Mouse (Mus musculus) ES-E14 (cell line): ENCODE measurements around the gene Slc16a6. TPM values are rescaled to one million over a fixed set of nuclear protein-coding genes. Genes with fewer than 3 reads are reported as not detected.

Source experiments
- DNase-seq: peaks from one replicate; pipeline ENCODE4 v3.0.0-alpha.2; 2013; ENCODE audit warnings: low read depth, low spot score
- H3K27ac ChIP-seq: 2 replicates; pipeline ENCODE4 v1.5.1; 2012; ENCODE audit warnings: low read depth, mild to moderate bottlenecking, low read length, moderate library complexity, mixed read lengths; ENCODE audit not compliant: poor library complexity, insufficient read depth, severe bottlenecking
- H3K36me3 ChIP-seq: 2 replicates; pipeline ENCODE4 v1.6.1; 2012; ENCODE audit warnings: mild to moderate bottlenecking, low read length, moderate library complexity, mixed read lengths; ENCODE audit not compliant: control insufficient read depth, poor library complexity, insufficient read depth, severe bottlenecking
- H3K4me1 ChIP-seq, 2 experiments: fragments of 150-350 bp in 1 of 2; sonication (generic) in 1 of 2; 2 replicates each; pipeline ENCODE4 v1.6.1; 2012; ENCODE audit warnings: low read length in 2 of 2, mild to moderate bottlenecking in 1 of 2, mixed read lengths in 1 of 2; ENCODE audit not compliant: control insufficient read depth in 2 of 2, insufficient read depth in 2 of 2, poor library complexity in 1 of 2
- H3K4me3 ChIP-seq, 2 experiments: fragments of 150-350 bp in 1 of 2; sonication (generic) in 1 of 2; 2 replicates each; pipeline ENCODE4 v1.5.1; 2012; ENCODE audit warnings: low read length in 2 of 2, low read depth in 1 of 2, mild to moderate bottlenecking in 1 of 2, mixed read lengths in 1 of 2; ENCODE audit not compliant: insufficient read depth in 1 of 2, poor library complexity in 1 of 2, severe bottlenecking in 1 of 2
- H3K9ac ChIP-seq: 2 replicates; pipeline ENCODE4 v1.6.1; 2012; ENCODE audit warnings: low read depth, mild to moderate bottlenecking, low read length, mixed read lengths; ENCODE audit not compliant: poor library complexity, insufficient read depth, severe bottlenecking
- H3K9me3 ChIP-seq: fragments of 150-350 bp; sonication (generic); 2 replicates; pipeline ENCODE4 v1.6.1; 2012; ENCODE audit warnings: low read depth, mild to moderate bottlenecking, low read length; ENCODE audit not compliant: control insufficient read depth, insufficient read depth
- CHD2 ChIP-seq: IDR thresholded peaks from 2 replicates; pipeline ENCODE4 v1.6.1; 2014; ENCODE audit warnings: mild to moderate bottlenecking, low read depth, low read length, inconsistent platforms
- HCFC1 ChIP-seq: IDR thresholded peaks from 2 replicates; pipeline ENCODE4 v1.6.1; 2012; ENCODE audit warnings: low read length, inconsistent platforms, borderline replicate concordance; ENCODE audit not compliant: insufficient read depth
- MAFK ChIP-seq: IDR thresholded peaks from 2 replicates; pipeline ENCODE4 v1.6.1; 2014; ENCODE audit warnings: mild to moderate bottlenecking, low read depth, low read length, inconsistent platforms; ENCODE audit not compliant: insufficient read depth
- ZC3H11A ChIP-seq: IDR thresholded peaks from 2 replicates; pipeline ENCODE4 v1.6.1; 2012; ENCODE audit warnings: low read depth, mild to moderate bottlenecking, inconsistent platforms, low read length, borderline replicate concordance
- ZNF384 ChIP-seq: IDR thresholded peaks from 2 replicates; pipeline ENCODE4 v1.6.1; 2012; ENCODE audit warnings: low read depth, low read length, inconsistent platforms
- in situ Hi-C, 2 experiments: fragments of 600-800 bp; cut with MboI; formaldehyde crosslinking; loops; one replicate each; pipeline ENCODE4 v1.15.1; 2025; ENCODE audit warnings: low sequenced_read_pairs in 2 of 2, inconsistent platforms in 1 of 2; ENCODE audit not compliant: unreplicated experiment in 2 of 2
- total RNA-seq: library from RNA; depleted of rRNA; stranded (reverse); fragments of 300-350 nt; gene quantifications from 2 replicates; pipeline ENCODE4 v1.2.3, GENCODE M21; 2012

The Slc16a6 gene
- total RNA-seq, 1 experiment, result 26.8 TPM

GRCm38 (mm10) chr11:109504977-109505376 is 31.6 kb upstream of the Slc16a6 start:
- Histone ChIP-seq H3K9ac (no peak overlapping the region), H3K9me3 (no peaks in the 10 kb centered on the region), H3K4me1 (peaks cover 0 to 2% of the 10 kb centered on the region in 2 experiments; a peak in 1 of 4 replicates), H3K27ac (no peak overlapping the region), H3K36me3 (no peaks in the 10 kb centered on the region), H3K4me3 (no peak overlapping the region)
- in situ Hi-C loops, result no loop called here
- TF ChIP-seq ZC3H11A (no peak), CHD2 (no peak), ZNF384 (no peak), MAFK (no peak), HCFC1 (no peak)
- no peak for DNase-seq

DNA sequence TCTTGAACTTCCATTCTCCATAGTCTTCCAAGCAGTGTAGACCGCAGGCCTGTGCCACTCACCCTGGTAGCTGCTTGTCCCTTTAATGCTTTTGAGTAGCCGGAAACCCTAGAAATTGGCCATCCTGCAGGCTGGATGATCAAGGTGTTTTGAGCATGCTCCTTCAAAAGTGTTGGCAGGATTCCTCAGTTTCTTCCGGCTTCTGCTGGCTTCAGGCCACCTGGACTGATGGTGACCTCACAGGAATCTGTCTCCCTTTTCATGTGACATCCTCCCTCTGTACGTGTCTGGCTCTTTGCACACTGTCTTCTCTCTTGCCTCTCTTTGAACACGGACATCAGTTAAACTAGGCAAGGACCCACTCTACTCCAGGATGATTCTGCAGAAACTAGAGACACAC is 26.8 kb upstream of the Slc16a6 start:
- Histone ChIP-seq H3K9ac (no peak overlapping the region), H3K9me3 (no peaks in the 10 kb centered on the region), H3K36me3 (no peaks in the 10 kb centered on the region), H3K4me3 (no peak overlapping the region), H3K27ac (no peak overlapping the region), H3K4me1 (no peaks in the 10 kb centered on the region)
- in situ Hi-C loops, result no loop called here
- TF ChIP-seq ZC3H11A (no peak), HCFC1 (no peak), CHD2 (no peak), ZNF384 (no peak), MAFK (no peak)
- DNase-seq, result no peak

GRCm38 (mm10) chr11:109497990-109498389 is 24.6 kb upstream of the Slc16a6 start:
- in situ Hi-C loops, result no loop called here
- H3K27ac ChIP-seq, result no peak overlapping the region
- TF ChIP-seq ZC3H11A, result no peak
- TF ChIP-seq MAFK, result no peak
- no peak for TF ChIP-seq HCFC1
- TF ChIP-seq CHD2, result no peak
- no peak for TF ChIP-seq ZNF384

DNA sequence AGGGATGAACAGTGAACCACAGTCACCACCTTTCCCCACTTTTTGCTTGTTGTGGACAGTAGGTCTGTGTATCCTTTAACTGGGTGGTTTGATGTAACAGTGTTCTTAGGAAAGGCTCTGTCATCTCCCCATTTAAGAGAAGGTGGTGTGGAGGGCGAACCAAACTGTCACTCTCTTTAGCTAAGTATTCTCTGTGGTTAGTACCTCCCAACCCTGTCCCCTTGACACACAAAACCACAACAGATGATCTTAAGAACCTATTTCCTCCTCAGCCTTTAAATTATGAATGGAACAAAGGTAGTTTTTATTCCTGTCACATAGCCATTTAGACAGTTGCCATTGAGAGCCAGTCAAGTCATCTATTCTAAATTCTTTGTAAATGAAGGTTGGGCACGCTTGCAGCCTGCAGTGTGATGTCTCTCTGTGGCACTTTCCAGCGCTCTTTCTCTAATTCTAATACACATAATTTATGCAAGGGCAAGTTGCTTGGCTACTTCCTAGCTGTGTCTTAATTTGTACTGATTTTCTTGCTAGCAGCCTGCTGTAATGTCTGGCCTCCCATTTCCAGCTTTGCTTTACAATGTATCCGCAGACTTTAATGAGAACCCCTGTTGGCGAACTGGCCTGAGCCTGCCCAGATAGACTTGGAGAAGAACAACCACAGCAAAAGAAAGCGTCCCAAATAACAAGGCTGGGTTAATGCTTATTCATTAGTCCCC is 23.8 kb upstream of the Slc16a6 start:
- Histone ChIP-seq H3K9me3 (no peaks in the 10 kb centered on the region), H3K27ac (no peak overlapping the region), H3K36me3 (no peaks in the 10 kb centered on the region), H3K4me3 (no peak overlapping the region), H3K4me1 (no peaks in the 10 kb centered on the region), H3K9ac (no peak overlapping the region)
- in situ Hi-C loops, result no loop called here
- no peak for TF ChIP-seq CHD2
- TF ChIP-seq MAFK, result no peak
- no peak for TF ChIP-seq ZC3H11A
- no peak for TF ChIP-seq ZNF384
- no peak for TF ChIP-seq HCFC1
- no peak for DNase-seq

More at GRCm38 (mm10) chr11:109497990-109498389, 24.6 kb upstream of the Slc16a6 start:
- Histone ChIP-seq H3K9me3 (no peaks in the 10 kb centered on the region), H3K36me3 (no peaks in the 10 kb centered on the region), H3K4me3 (no peak overlapping the region), H3K4me1 (no peaks in the 10 kb centered on the region), H3K9ac (no peak overlapping the region)
- no peak for DNase-seq
